Mouse (Mus musculus) small intestine, adult 2 months (tissue): Measurements from ENCODE around the gene Tmem40.
A peak's percentile ranks its signal among the peaks of the same experiment; 100 is the strongest.

ENCODE experiments used
- CTCF ChIP-seq: fragments of 200-500 bp; IDR thresholded peaks from 2 replicates; pipeline ENCODE4 v1.5.1; 2012; ENCODE audit warnings: low read depth, mild to moderate bottlenecking, control low read depth, inconsistent platforms, low read length, moderate library complexity, mixed read lengths; ENCODE audit not compliant: insufficient replicate concordance, insufficient read length; ENCODE audit errors: extremely low read depth
- POLR2A ChIP-seq: fragments of 200-500 bp; IDR thresholded peaks from 2 replicates; pipeline ENCODE4 v1.6.1; 2012; ENCODE audit warnings: low read depth, mild to moderate bottlenecking, control low read depth, inconsistent platforms, low read length, moderate library complexity

DNA sequence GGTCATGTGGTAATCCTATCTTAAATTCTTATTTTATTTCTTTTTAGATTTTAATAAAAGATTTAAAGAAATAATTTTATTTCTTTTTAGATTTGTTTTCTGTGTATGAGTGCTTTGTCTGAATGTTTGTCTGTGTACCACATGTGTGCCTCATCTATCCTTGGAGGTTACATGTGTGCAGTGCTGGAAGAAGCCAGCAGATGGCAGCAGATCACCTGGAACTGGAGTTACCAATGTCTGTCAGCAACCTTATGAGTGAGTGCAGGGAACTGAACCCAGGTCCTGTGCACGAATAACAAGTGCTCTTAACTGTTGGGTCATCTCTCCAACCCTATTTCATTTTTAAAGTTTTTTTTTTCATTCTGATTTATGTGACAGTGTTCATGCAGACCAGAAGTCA, 35.1 kb downstream of the Tmem40 start:
- TF ChIP-seq CTCF, result peak; percentile 59; the same call in 1 of the 2 replicates
- no peak for TF ChIP-seq POLR2A
